Mouse (Mus musculus): ENCODE data around the gene Scamp2.

GRCm38 (mm10) chr9:57536362-57536761 lies 24.4 kb upstream of the Scamp2 start:
- TF ChIP-seq POLR2A (IDR thresholded peaks at IDR 0.05; ENCODE audit: insufficient read length, low read depth), result no peak
- no peak for TF ChIP-seq E2F4 (IDR thresholded peaks at IDR 0.05; ENCODE audit: insufficient read depth)
- no peak for TF ChIP-seq USF1 (IDR thresholded peaks at IDR 0.05; ENCODE audit: low read depth)
- no peak for TF ChIP-seq MAX (IDR thresholded peaks at IDR 0.05; ENCODE audit: low read depth)
- TF ChIP-seq CEBPB (IDR thresholded peaks at IDR 0.05; ENCODE audit: insufficient read depth, poor library complexity, severe bottlenecking), result no peak
- no peak for TF ChIP-seq MYOG (IDR thresholded peaks at IDR 0.05; ENCODE audit: control insufficient read depth in 1 of 3, insufficient read depth in 1 of 3, insufficient read length in 2 of 3, low read depth in 2 of 3)
- no peak for TF ChIP-seq POLR2AphosphoS2 (IDR thresholded peaks at IDR 0.05; ENCODE audit: insufficient read length, low read depth)
- TF ChIP-seq TCF3 (IDR thresholded peaks at IDR 0.05; ENCODE audit: insufficient read length, low read depth), result no peak
- TF ChIP-seq TCF12 (IDR thresholded peaks at IDR 0.05; ENCODE audit: insufficient read depth, poor library complexity, severe bottlenecking), result no peak
- TF ChIP-seq SRF (IDR thresholded peaks at IDR 0.05; ENCODE audit: control insufficient read depth, insufficient read length, low read depth), result no peak
